Mouse (Mus musculus): ENCODE measurements around the gene Dcdc2a.

DNA sequence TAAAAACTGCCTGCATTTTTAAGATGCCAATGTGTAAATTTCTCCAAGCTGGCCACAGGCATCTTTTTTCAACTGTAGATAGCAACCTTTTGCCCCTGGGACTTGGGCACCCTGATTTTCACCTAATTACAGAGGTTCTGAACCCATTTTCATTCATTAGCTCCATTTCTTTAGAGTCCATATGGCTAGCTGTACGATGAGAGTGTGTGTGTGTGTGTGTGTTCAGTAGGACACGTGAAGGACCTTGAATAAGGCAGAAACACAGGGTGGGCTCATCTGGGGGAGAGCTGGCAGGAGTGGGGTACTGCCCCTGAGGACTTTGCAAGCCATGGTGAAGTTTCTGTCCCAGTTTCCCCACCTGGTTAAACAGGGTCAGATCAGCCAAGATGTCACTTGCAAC, 105.0 kb downstream of the Dcdc2a start:
- TF ChIP-seq CTCF (IDR thresholded peaks at IDR 0.05; ENCODE audit: low read depth) (no peak), EP300 (IDR thresholded peaks at IDR 0.05; ENCODE audit: low read depth) (no peak)
